Mouse (Mus musculus): Measurements from ENCODE around the gene Abl2.

- TF ChIP-seq CTCF (IDR thresholded peaks at IDR 0.05; ENCODE audit: low read depth, low read length), result no peak
- TF ChIP-seq POLR2AphosphoS5 (IDR thresholded peaks at IDR 0.05; ENCODE audit: insufficient replicate concordance, low read depth, low read length), result no peak
- TF ChIP-seq GATA1 (IDR thresholded peaks at IDR 0.05; ENCODE audit: borderline replicate concordance, low read length), result no peak
- TF ChIP-seq GATA2 (IDR thresholded peaks at IDR 0.05; ENCODE audit: borderline replicate concordance, low read depth, low read length), result no peak
These were observed 56.1 kb downstream of the Abl2 start for GRCm38 (mm10) chr1:156614710-156615109.

Measured in G1E (cell line).